Mouse (Mus musculus) cerebellum, adult (tissue): ENCODE measurements around the gene Gm15128.
"Not testable (repeated sequence)": the region's sequence is repeated elsewhere in the genome, so short reads cannot be mapped to it uniquely, and the experiment has no call there.

ENCODE experiments used
- ATAC-seq: cut with Nextera tagmentation; 2 replicates; pipeline ENCODE4 v1.9.2; 2017; ENCODE audit warnings: mild to moderate bottlenecking, moderate library complexity, mixed read lengths; ENCODE audit not compliant: insufficient number of reproducible peaks, low FRiP score, low TSS enrichment

Gm15128 gene

GRCm38 (mm10) chrX:147765691-147766090 is at the start of gene Gm15128:
TSS of gene Gm15128 (plus strand) at chrX:147765991.
- not testable (repeated sequence) for ATAC-seq
